Mouse (Mus musculus): ENCODE measurements at regions not wholly inside any gene's neighbourhood (a gene's known extent, or its start where the extent isn't known, plus 50 kb on each side); places are given as distances from the start of the nearest gene placed in this dataset.

- no peak for TF ChIP-seq CTCF (IDR thresholded peaks at IDR 0.05; ENCODE audit: low read depth)
- TF ChIP-seq EP300 (IDR thresholded peaks at IDR 0.05; ENCODE audit: low read depth): no peak
Observed at GRCm38 (mm10) chr13:107078085-107078484, 56.2 kb upstream of the Kif2a start.
